Mouse (Mus musculus): ENCODE results near the gene Gm37240. TPM values are rescaled to one million over a fixed set of nuclear protein-coding genes. Genes with fewer than 3 reads are reported as not detected.

The Gm37240 gene
- polyA plus RNA-seq, 1 experiment from 2014 or later = 1.1 TPM

- Histone ChIP-seq H3K9me3 (no peaks in the 10 kb centered on the region), H3K4me2 (replicated peaks) (no peak overlapping the region), H3K4me1 (no peaks in the 10 kb centered on the region), H3K4me3 (no peak overlapping the region), H3K36me3 (no peaks in the 10 kb centered on the region), H3K9ac (no peak overlapping the region), H3K27ac (no peak overlapping the region), H3K27me3 (replicated peaks) (no peaks in the 10 kb centered on the region)
- WGBS = 93% methylated on average over 6 of the region's 6 CpGs
- no peak for ATAC-seq (ENCODE audit: low FRiP score, low read depth)
Observed at GRCm38 (mm10) chr3:85914806-85915205, 27.5 kb upstream of the Gm37240 start.

- H3K27ac ChIP-seq = no peak overlapping the region
- H3K4me2 ChIP-seq (replicated peaks) = no peak overlapping the region
- no peak for ATAC-seq (ENCODE audit: low FRiP score, low read depth)
- H3K27me3 ChIP-seq (replicated peaks) = no peaks in the 10 kb centered on the region
- no peaks in the 10 kb centered on the region for H3K9me3 ChIP-seq
- WGBS = 63% methylated on average over 7 of the region's 7 CpGs
- no peaks in the 10 kb centered on the region for H3K36me3 ChIP-seq
- H3K4me3 ChIP-seq = no peak overlapping the region
- H3K9ac ChIP-seq = no peak overlapping the region
- no peaks in the 10 kb centered on the region for H3K4me1 ChIP-seq
Observed at GRCm38 (mm10) chr3:85907136-85907535, 19.8 kb upstream of the Gm37240 start.

GRCm38 (mm10) chr3:85904371-85904770 is 17.1 kb upstream of the Gm37240 start:
- Histone ChIP-seq H3K36me3 (no peaks in the 10 kb centered on the region), H3K27me3 (replicated peaks) (no peaks in the 10 kb centered on the region), H3K4me3 (no peak overlapping the region), H3K27ac (no peak overlapping the region), H3K4me1 (no peaks in the 10 kb centered on the region), H3K4me2 (replicated peaks) (no peak overlapping the region), H3K9ac (no peak overlapping the region), H3K9me3 (no peaks in the 10 kb centered on the region)
- ATAC-seq (ENCODE audit: low FRiP score, low read depth) = no peak

DNA sequence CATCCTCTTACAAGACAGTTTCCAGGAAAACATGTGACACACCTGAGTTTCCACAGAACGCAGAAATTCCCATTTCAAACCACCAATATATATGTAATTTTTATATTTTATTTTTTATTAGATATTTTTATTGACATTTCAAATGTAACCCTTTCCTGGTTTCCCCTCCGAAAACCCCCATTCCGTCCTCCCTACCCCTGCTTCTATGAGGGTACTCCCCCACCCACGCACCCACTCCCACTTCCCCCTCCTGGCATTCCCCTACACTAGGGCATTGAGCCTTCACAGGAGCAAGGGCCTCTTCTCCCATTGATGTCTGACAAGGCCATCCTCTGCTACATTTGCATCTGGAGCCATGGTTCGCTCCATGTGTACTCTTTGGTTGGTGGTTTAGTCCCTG is 7.7 kb upstream of the Gm37240 start:
- H3K27me3 ChIP-seq (replicated peaks) = no peaks in the 10 kb centered on the region
- H3K9me3 ChIP-seq = no peaks in the 10 kb centered on the region
- no peak overlapping the region for H3K9ac ChIP-seq
- no peaks in the 10 kb centered on the region for H3K36me3 ChIP-seq
- H3K4me2 ChIP-seq (replicated peaks) = no peak overlapping the region
- H3K27ac ChIP-seq = no peak overlapping the region
- no peak for ATAC-seq (ENCODE audit: low FRiP score, low read depth)
- no peak overlapping the region for H3K4me3 ChIP-seq
- H3K4me1 ChIP-seq = no peaks in the 10 kb centered on the region
- 92% methylated on average over 5 of the region's 5 CpGs for WGBS

- Histone ChIP-seq H3K4me3 (no peak overlapping the region), H3K9me3 (no peaks in the 10 kb centered on the region), H3K36me3 (no peaks in the 10 kb centered on the region), H3K4me2 (replicated peaks) (no peak overlapping the region), H3K27ac (no peak overlapping the region), H3K27me3 (replicated peaks) (peaks cover 16% of the 10 kb centered on the region), H3K9ac (no peak overlapping the region), H3K4me1 (peaks cover 11% of the 10 kb centered on the region)
- WGBS = 73% methylated on average over 1 of the region's 1 CpGs
- no peak for ATAC-seq (ENCODE audit: low FRiP score, low read depth)
Observed at GRCm38 (mm10) chr3:85891571-85891970, 4.3 kb upstream of the Gm37240 start.

DNA sequence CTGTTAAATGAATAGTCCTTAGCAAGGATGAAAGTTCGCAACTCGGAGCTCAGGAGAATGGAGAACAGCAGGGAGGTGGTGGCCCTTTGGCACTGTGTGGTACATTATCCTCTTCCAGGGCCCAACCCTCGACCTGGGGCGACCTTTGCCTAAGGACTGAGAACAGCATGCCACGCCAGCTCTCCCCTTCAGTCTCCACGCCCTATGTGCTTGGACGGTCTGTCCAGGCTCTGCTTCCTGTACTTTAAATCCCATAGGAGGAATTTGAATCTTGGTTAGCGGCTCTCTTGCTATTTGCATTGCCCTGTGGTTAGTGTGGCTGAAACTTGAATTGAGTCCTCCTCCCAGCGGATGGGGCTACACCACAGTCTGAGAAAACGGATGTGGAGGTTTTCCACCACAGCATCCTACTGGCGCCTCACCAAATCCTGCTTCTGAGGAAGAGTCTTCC is 928 bp upstream of the Gm37240 start:
- H3K9ac ChIP-seq = no peak overlapping the region
- WGBS = 10% methylated on average over 11 of the region's 11 CpGs

GRCm38 (mm10) chr3:85886636-85887238 is 581 bp downstream of the Gm37240 start:
- peak overlapping the region; percentile 98 for H3K4me2 ChIP-seq (replicated peaks)
- no peak for ATAC-seq (ENCODE audit: low FRiP score, low read depth)
- H3K9ac ChIP-seq = 0 out of 2 replicates have a peak overlapping the region, but pooled peaks have one; percentile 33

More for the DNA sequence above, 928 bp upstream of the Gm37240 start:
- no peaks in the 10 kb centered on the region for H3K36me3 ChIP-seq
- H3K27ac ChIP-seq = no peak overlapping the region
- peaks cover 24% of the 10 kb centered on the region for H3K27me3 ChIP-seq (replicated peaks)
- H3K4me2 ChIP-seq (replicated peaks) = peak overlapping the region; percentile 98
- H3K4me3 ChIP-seq = peak overlapping the region; percentile 50; the same call in 1 of the 2 replicates
- ATAC-seq (ENCODE audit: low FRiP score, low read depth) = peak; percentile 60; the same call in 1 of the 2 replicates
- peaks cover 11% of the 10 kb centered on the region for H3K4me1 ChIP-seq
- no peaks in the 10 kb centered on the region for H3K9me3 ChIP-seq

DNA sequence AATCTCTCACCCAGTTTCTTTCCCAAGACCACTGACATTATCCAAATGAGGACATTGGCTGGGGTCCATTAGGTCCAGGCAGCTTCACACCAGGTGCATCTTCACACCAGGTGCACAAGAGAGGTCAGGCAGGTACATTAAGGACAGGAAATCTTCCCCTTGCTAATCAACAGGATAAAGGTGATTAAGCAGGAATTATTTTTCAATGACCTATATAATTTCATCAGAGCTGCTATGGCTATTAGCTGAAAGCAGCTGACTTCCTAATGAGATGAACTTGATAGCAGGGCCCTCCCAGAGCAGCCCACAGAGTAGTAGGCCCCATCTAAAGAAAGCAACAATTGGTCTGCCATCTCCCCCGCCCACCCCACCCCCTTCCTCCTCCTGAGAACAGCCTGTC is 1.4 kb downstream of the Gm37240 start:
- WGBS = 8% methylated on average over 1 of the region's 1 CpGs
- Histone ChIP-seq H3K27ac (no peak overlapping the region), H3K36me3 (no peaks in the 10 kb centered on the region), H3K27me3 (replicated peaks) (peaks cover 24% of the 10 kb centered on the region), H3K4me1 (peaks cover 11% of the 10 kb centered on the region), H3K9ac (no peak overlapping the region), H3K4me3 (no peak overlapping the region), H3K4me2 (replicated peaks) (no peak overlapping the region), H3K9me3 (no peaks in the 10 kb centered on the region)
- ATAC-seq (ENCODE audit: low FRiP score, low read depth) = no peak

More at GRCm38 (mm10) chr3:85886636-85887238, 581 bp downstream of the Gm37240 start:
- Histone ChIP-seq H3K9me3 (no peaks in the 10 kb centered on the region), H3K27me3 (replicated peaks) (peaks cover 24% of the 10 kb centered on the region), H3K36me3 (no peaks in the 10 kb centered on the region), H3K27ac (no peak overlapping the region), H3K4me3 (peak overlapping the region; percentile 50), H3K4me1 (peaks cover 11% of the 10 kb centered on the region)
- 3% methylated on average over 22 of the region's 22 CpGs for WGBS

- no peak overlapping the region for H3K4me2 ChIP-seq (replicated peaks)
- H3K9me3 ChIP-seq = no peaks in the 10 kb centered on the region
- no peaks in the 10 kb centered on the region for H3K36me3 ChIP-seq
- no peak for ATAC-seq (ENCODE audit: low FRiP score, low read depth)
- H3K4me1 ChIP-seq = no peaks in the 10 kb centered on the region
- H3K27ac ChIP-seq = no peak overlapping the region
- WGBS = 97% methylated on average over 2 of the region's 2 CpGs
- H3K9ac ChIP-seq = no peak overlapping the region
- H3K4me3 ChIP-seq = no peak overlapping the region
- no peaks in the 10 kb centered on the region for H3K27me3 ChIP-seq (replicated peaks)
Observed at GRCm38 (mm10) chr3:85880687-85881086, 6.6 kb downstream of the Gm37240 start.

GRCm38 (mm10) chr3:85880068-85880467 is 7.2 kb downstream of the Gm37240 start:
- Histone ChIP-seq H3K36me3 (no peaks in the 10 kb centered on the region), H3K4me1 (no peaks in the 10 kb centered on the region), H3K9ac (no peak overlapping the region), H3K27ac (no peak overlapping the region), H3K27me3 (replicated peaks) (no peaks in the 10 kb centered on the region), H3K4me2 (replicated peaks) (no peak overlapping the region), H3K4me3 (no peak overlapping the region), H3K9me3 (no peaks in the 10 kb centered on the region)
- 93% methylated on average over 8 of the region's 8 CpGs for WGBS
- ATAC-seq (ENCODE audit: low FRiP score, low read depth) = no peak

DNA sequence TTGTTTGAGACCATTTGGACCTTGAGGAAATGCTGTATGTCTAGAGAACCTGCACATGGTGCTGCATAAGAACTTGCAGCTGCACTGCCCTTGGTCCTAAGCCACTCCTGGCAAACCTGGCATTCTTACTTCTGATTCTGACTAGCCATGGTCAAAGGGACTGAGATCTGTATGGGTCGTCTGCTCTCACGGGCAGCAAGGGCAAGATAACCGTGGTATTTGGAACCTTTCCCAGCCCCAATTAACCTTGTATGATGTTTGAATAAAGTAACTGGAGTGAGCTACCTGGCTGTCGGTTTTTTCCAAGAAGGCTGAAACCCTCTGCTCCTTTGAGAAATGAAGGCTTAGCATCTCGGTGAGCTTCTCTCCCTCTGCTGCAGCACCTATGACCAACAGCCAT is 8.4 kb downstream of the Gm37240 start:
- H3K36me3 ChIP-seq = no peaks in the 10 kb centered on the region
- no peak overlapping the region for H3K27ac ChIP-seq
- no peak overlapping the region for H3K9ac ChIP-seq
- H3K27me3 ChIP-seq (replicated peaks) = no peaks in the 10 kb centered on the region
- no peak overlapping the region for H3K4me2 ChIP-seq (replicated peaks)
- no peaks in the 10 kb centered on the region for H3K9me3 ChIP-seq
- ATAC-seq (ENCODE audit: low FRiP score, low read depth) = no peak
- 88% methylated on average over 5 of the region's 5 CpGs for WGBS
- H3K4me1 ChIP-seq = no peaks in the 10 kb centered on the region
- no peak overlapping the region for H3K4me3 ChIP-seq

DNA sequence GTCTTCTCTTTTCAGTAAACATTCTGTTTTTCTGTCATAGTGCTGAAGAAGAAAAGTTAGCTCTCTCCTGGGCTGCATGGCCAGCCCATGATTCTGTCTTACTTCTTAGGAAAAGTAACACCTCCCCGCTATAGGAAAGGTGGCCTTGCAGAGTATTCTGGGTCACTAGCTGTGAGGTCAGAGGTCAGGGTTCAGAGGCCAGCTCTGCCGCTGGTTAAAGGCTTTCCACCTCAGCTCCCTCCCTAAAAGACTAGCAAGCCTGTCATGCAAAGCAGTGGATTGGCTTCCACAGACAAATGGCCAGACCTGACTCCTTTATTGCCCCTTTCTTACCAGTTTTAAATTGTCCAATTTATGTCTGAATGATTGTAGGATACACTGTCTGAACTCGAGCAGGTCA is 23.3 kb downstream of the Gm37240 start:
- no peak overlapping the region for H3K4me3 ChIP-seq
- ATAC-seq (ENCODE audit: low FRiP score, low read depth) = no peak
- H3K4me1 ChIP-seq = no peaks in the 10 kb centered on the region
- H3K27me3 ChIP-seq (replicated peaks) = no peaks in the 10 kb centered on the region
- H3K4me2 ChIP-seq (replicated peaks) = no peak overlapping the region
- H3K9me3 ChIP-seq = peaks cover 2% of the 10 kb centered on the region; the same call in 1 of the 2 replicates
- H3K27ac ChIP-seq = no peak overlapping the region
- 14% methylated on average over 3 of the region's 3 CpGs for WGBS
- H3K36me3 ChIP-seq = no peaks in the 10 kb centered on the region
- no peak overlapping the region for H3K9ac ChIP-seq

DNA sequence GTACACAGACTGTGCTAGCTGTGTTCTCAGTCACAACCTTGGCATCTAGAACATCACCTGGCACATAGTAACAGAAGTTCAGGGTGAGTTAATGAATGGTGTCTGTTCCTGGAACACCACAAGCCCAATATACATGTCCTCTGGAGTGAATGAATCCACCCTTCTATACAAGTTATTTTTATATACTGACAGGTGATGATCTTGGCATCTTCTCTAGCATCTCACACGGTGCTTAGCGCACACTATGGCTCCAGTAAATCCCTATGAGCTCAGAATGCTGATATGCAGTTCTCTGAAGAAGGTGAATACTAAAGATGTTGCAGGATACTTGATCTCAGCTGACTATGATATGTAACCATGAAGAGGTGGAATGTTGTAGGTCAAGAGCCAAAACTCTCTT is 24.4 kb downstream of the Gm37240 start:
- no peaks in the 10 kb centered on the region for H3K4me1 ChIP-seq
- H3K9ac ChIP-seq = no peak overlapping the region
- 96% methylated on average over 2 of the region's 2 CpGs for WGBS

More for the DNA sequence above, 24.4 kb downstream of the Gm37240 start:
- Histone ChIP-seq H3K36me3 (no peaks in the 10 kb centered on the region), H3K27me3 (replicated peaks) (no peaks in the 10 kb centered on the region), H3K4me2 (replicated peaks) (no peak overlapping the region), H3K4me3 (no peak overlapping the region), H3K27ac (no peak overlapping the region), H3K9me3 (no peaks in the 10 kb centered on the region)
- no peak for ATAC-seq (ENCODE audit: low FRiP score, low read depth)

Measured in neural tube, embryonic 12.5 days (tissue).